Mouse (Mus musculus): Measurements from ENCODE around the gene Plekhj1. TPM values are rescaled to one million over a fixed set of nuclear protein-coding genes. Genes with fewer than 3 reads are reported as not detected.

The Plekhj1 gene
- total and polyA plus RNA-seq, 2 experiments from 2014 or later: 74.4 to 99.4 TPM

DNA sequence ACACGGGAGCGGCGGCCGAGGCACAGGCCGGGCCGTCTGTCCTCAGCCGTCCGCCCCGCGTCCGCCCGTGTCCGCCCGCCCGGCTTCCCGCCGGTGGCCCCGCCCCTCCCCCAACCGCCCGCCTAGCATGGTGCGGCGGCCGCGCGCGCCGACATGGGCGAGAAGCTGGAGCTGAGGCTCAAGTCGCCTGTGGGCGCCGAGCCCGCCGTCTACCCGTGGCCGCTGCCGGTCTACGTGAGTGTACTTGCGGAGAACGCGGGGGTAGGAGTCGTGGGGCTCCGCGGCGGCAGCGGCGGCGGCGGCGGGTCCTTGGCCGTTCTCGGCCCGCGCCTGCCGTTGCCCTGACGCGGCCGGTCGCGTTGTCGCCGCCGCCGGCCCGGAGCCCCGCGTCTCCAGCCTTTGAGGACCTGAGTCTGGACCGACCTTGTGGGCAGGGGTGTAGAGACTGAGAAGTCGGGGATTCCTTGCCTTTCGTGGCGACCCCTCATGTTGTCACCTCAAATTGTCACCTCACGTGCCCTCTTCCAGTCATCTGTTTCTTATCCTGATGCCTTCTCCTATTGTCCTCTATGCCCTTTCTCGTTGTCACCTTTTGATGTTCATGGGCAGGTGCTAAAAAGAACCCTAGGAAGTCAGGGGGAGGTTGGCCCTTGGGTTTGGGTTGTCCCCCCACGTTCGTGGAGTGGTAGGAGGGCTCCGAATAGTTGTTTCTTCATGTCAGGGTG is 43.0 kb downstream of the Plekhj1 start:
- Histone ChIP-seq H3K27me3 (ENCODE audit: insufficient read depth, low read length) (no peaks in the 10 kb centered on the region), H3K4me1 (ENCODE audit: insufficient read depth, low read length) (peaks cover 32% of the 10 kb centered on the region), H3K9me3 (ENCODE audit: low read length) (no peaks in the 10 kb centered on the region), H3K4me2 (ENCODE audit: low read depth, low read length) (peak overlapping the region; percentile 92), H3K9ac (replicated peaks; ENCODE audit: low read length) (peak overlapping the region; percentile 96), H3K27ac (peak overlapping the region; percentile 88), H3K4me3 (ENCODE audit: low read length) (peak overlapping the region; percentile 88), H3K36me3 (ENCODE audit: insufficient read depth, low read length) (no peaks in the 10 kb centered on the region)
- TF ChIP-seq CTCF (IDR thresholded peaks at IDR 0.05; ENCODE audit: low read depth): no peak
- DNase-seq (ENCODE audit: low spot score) (no peak), ATAC-seq (no peak)
- under 1% methylated on average over 64 of the region's 75 CpGs for WGBS

DNA sequence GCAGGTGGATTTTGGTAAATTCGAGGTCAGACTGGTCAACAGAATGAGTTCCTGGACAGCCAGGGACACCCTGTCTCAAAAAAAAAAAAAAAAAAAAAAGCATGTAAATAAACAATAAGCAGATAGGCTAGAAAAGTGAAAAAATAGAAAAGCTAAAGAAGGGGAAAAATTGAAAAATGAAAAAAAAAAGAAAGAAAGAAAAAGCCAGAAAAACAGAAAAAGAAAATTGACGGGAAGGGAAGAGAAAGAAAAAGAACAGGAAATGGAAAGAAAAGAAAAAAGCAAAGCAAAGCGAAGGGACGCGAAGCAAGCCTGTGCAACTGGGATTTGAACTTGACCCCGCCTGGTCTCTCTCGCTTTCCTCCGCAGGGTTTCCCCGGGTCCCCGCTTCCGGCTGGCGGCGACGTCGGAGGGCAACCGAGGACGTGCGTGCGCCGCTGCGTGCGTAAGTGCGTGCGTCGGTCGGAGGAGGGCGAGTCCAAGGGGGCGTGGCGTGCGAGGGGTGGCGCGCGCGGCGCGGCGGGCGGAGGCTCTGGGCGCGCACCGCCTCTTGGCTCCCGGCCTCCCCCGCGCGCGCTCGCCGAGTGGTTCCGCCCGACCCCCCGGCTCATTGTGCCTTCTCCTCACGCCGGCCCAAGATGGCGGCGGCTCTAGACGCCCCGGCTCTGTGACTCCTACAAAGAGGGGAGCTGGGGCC is 43.7 kb downstream of the Plekhj1 start, which contains the start of gene Dot1l:
Dot1l (plus strand) TSS at position 613 of the 697 bp plus-strand sequence.
- H3K4me1 ChIP-seq (ENCODE audit: insufficient read depth, low read length): peaks cover 32% of the 10 kb centered on the region

DNA sequence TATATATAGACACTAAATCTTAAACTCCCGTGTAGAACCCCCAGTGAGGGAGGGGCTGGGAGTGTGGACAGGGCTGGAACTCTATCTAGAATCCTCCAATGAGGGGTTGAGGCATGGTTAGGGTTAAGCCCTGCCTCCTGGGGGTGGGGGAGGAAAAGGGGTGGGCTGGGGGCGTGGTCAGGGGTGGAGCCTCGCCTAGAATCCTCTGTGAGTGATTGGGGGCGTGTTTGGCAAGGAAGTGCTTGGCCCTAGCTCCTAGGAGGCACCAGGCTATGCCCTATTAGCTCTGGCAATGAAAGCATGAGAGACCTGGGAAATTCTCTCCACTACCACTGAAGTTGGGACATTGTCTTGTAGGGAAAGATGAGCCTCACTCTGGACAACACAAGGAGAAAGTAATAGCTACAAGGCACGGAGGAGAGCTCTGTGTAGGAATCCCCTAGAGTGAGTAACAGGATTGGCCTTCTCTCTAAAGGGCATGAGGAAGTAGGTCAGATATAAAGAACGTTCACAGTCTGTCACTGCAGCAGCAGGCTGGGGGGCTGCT is 46.3 kb downstream of the Plekhj1 start:
- H3K27me3 ChIP-seq (ENCODE audit: insufficient read depth, low read length): no peaks in the 10 kb centered on the region
- H3K27ac ChIP-seq: no peak overlapping the region
- DNase-seq (ENCODE audit: low spot score) (peak; percentile 76), ATAC-seq (peak; percentile 53; the same call in 1 of the 2 replicates)
- H3K9me3 ChIP-seq (ENCODE audit: low read length): no peaks in the 10 kb centered on the region
- H3K4me3 ChIP-seq (ENCODE audit: low read length): peak overlapping the region; percentile 16; the same call in 1 of the 2 replicates
- no peaks in the 10 kb centered on the region for H3K36me3 ChIP-seq (ENCODE audit: insufficient read depth, low read length)
- no peak for TF ChIP-seq CTCF (IDR thresholded peaks at IDR 0.05; ENCODE audit: low read depth)
- H3K4me1 ChIP-seq (ENCODE audit: insufficient read depth, low read length): peaks cover 15% of the 10 kb centered on the region; the same call in 1 of the 2 replicates
- peak overlapping the region; percentile 46 for H3K4me2 ChIP-seq (ENCODE audit: low read depth, low read length)
- 3% methylated on average over 6 of the region's 6 CpGs for WGBS
- H3K9ac ChIP-seq (replicated peaks; ENCODE audit: low read length): no peak overlapping the region

More for the DNA sequence above, 43.7 kb downstream of the Plekhj1 start, which contains the start of gene Dot1l:
- no peak for TF ChIP-seq CTCF (IDR thresholded peaks at IDR 0.05; ENCODE audit: low read depth)
- Histone ChIP-seq H3K9ac (replicated peaks; ENCODE audit: low read length) (peak within 1 kb of the TSS; percentile 96), H3K4me3 (ENCODE audit: low read length) (peak within 1 kb of the TSS; percentile 88), H3K9me3 (ENCODE audit: low read length) (no peaks in the 10 kb centered on the region), H3K27me3 (ENCODE audit: insufficient read depth, low read length) (no peaks in the 10 kb centered on the region), H3K27ac (peak within 1 kb of the TSS; percentile 88), H3K4me2 (ENCODE audit: low read depth, low read length) (peak within 1 kb of the TSS; percentile 92), H3K36me3 (ENCODE audit: insufficient read depth, low read length) (no peaks in the 10 kb centered on the region)
- DNase-seq (ENCODE audit: low spot score) (peak; percentile 99), ATAC-seq (peak; percentile 94)
- WGBS: 2% methylated on average over 30 of the region's 57 CpGs

DNA sequence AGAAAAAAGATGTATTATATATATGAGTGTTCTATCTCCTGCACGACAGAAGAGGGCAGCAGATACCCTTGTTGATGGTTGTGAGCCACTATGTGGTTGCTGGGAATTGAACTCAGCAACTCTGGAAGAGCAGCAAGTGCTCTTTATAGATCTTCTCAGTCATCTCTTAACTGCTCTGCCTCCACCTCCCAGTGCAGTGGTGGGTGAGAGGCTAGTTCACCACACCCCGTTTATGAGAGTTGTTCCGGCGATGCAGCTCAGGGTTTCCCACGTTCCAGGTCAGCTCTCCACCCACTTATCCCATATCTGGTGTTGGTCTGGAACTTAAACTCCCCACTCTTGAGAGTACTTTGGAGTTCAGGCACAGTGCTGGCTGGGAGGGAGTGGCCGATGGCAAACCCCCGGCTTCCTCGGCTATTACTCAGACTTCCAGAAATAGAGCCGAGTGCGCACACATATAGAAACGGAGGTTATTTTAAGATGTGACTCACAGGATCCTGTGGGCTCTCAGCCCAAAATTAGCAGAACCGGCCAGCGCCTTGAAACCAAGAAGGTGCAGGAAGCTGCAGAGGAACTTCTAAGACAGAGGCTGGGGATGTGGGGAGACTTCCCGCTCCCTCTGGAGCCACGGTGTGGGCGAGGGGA is 47.1 kb downstream of the Plekhj1 start:
- Histone ChIP-seq H3K36me3 (ENCODE audit: insufficient read depth, low read length) (no peaks in the 10 kb centered on the region), H3K27ac (no peak overlapping the region; the same call in 1 of the 2 replicates), H3K9ac (replicated peaks; ENCODE audit: low read length) (no peak overlapping the region), H3K4me1 (ENCODE audit: insufficient read depth, low read length) (peaks cover 7% of the 10 kb centered on the region; the same call in 1 of the 2 replicates), H3K4me2 (ENCODE audit: low read depth, low read length) (peak overlapping the region; percentile 46), H3K4me3 (ENCODE audit: low read length) (peak overlapping the region; percentile 16; the same call in 1 of the 2 replicates), H3K27me3 (ENCODE audit: insufficient read depth, low read length) (no peaks in the 10 kb centered on the region), H3K9me3 (ENCODE audit: low read length) (no peaks in the 10 kb centered on the region)
- DNase-seq (ENCODE audit: low spot score) (peak; percentile 20), ATAC-seq (no peak)
- no peak; the same call in 1 of the 2 replicates for TF ChIP-seq CTCF (IDR thresholded peaks at IDR 0.05; ENCODE audit: low read depth)
- WGBS: 15% methylated on average over 16 of the region's 16 CpGs

DNA sequence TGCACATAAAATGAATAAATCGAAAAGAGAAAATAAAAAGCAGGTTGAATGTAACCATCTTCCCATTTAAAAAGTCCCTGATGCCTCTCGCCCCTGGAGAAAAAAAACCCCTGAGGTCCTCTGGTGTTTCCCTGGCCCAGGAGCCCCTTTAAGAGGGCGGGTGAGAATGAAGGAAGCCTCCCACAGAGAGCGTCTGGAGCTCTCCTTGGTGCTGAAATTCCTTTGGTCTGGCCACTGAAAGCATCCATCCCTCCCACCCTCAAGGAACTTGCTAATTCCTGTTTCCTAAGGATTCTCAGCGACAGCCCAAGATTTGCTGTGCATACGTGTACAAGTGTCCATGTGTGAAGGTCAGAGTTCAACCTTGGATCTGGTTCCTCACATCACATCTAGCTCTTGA is 49.8 kb downstream of the Plekhj1 start:
- WGBS: 15% methylated on average over 6 of the region's 6 CpGs
- peak; percentile 67 for DNase-seq (ENCODE audit: low spot score)
- Histone ChIP-seq H3K27ac (no peak overlapping the region), H3K9me3 (ENCODE audit: low read length) (no peaks in the 10 kb centered on the region), H3K4me3 (ENCODE audit: low read length) (no peak overlapping the region), H3K9ac (replicated peaks; ENCODE audit: low read length) (no peak overlapping the region), H3K27me3 (ENCODE audit: insufficient read depth, low read length) (no peaks in the 10 kb centered on the region), H3K4me2 (ENCODE audit: low read depth, low read length) (no peak overlapping the region), H3K36me3 (ENCODE audit: insufficient read depth, low read length) (no peaks in the 10 kb centered on the region), H3K4me1 (ENCODE audit: insufficient read depth, low read length) (0 out of 2 replicates have a peak, but pooled peaks cover 3% of the 10 kb centered on the region)
- no peak for TF ChIP-seq CTCF (IDR thresholded peaks at IDR 0.05; ENCODE audit: low read depth)
- no peak for ATAC-seq

DNA sequence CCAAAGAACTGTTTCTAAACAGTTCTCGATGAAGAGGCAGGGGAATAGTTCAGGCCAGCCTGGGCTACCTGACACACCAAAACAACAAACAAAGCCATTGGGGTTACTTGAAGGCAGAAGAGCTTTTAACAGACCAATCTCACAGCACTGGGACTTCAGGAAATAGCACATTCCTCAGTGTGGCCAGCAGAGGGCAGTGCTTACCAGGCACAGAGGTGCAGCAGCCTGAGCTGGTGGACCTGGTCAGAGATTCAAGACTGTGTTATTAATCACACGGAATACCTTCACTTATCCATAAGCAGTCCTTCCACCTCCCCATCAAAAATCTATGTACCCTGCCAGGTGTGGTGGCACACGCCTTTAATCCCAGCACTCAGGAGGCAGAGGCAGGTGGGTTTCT is 51.0 kb downstream of the Plekhj1 start:
- no peaks in the 10 kb centered on the region for H3K36me3 ChIP-seq (ENCODE audit: insufficient read depth, low read length)
- H3K4me2 ChIP-seq (ENCODE audit: low read depth, low read length): no peak overlapping the region
- ATAC-seq (peak; percentile 46; the same call in 1 of the 2 replicates), DNase-seq (ENCODE audit: low spot score) (peak; percentile 80)
- H3K9me3 ChIP-seq (ENCODE audit: low read length): no peaks in the 10 kb centered on the region
- no peak overlapping the region for H3K4me3 ChIP-seq (ENCODE audit: low read length)
- H3K27me3 ChIP-seq (ENCODE audit: insufficient read depth, low read length): no peaks in the 10 kb centered on the region
- peaks cover 8% of the 10 kb centered on the region; the same call in 1 of the 2 replicates for H3K4me1 ChIP-seq (ENCODE audit: insufficient read depth, low read length)
- H3K9ac ChIP-seq (replicated peaks; ENCODE audit: low read length): no peak overlapping the region
- TF ChIP-seq CTCF (IDR thresholded peaks at IDR 0.05; ENCODE audit: low read depth): peak; percentile 97
- 16% methylated on average over 3 of the region's 3 CpGs for WGBS
- no peak overlapping the region for H3K27ac ChIP-seq

MicroRNA genes within 50 kb of the gene (microRNA counts, 519-probe panel; counts per million panel counts)
- not detected for microRNA mmu-miR-1982

Small RNA genes within 50 kb of the gene (microRNA-seq; reads per million reads assigned to microRNA genes)
- 1.4 to 11.3 reads per million in 2 experiments for gene Mir1982

Other genes starting within 250 kb of the Plekhj1 start
- gene Rexo1, start 237.1 kb downstream of the Plekhj1 start, total RNA-seq (2014; rRNA removed): 47.2 and 51.0 TPM in 2 replicates
- gene Rexo1, start 237.1 kb downstream of the Plekhj1 start, polyA plus RNA-seq (2015; fragmentation: Nextera tagmentation; extraction: Ambion mirVana): 25.1 and 27.6 TPM in 2 replicates
- 16.6 and 17.0 TPM in 2 replicates for gene Klf16, start 221.3 kb downstream of the Plekhj1 start, total RNA-seq (2014; rRNA removed)
- 8.2 and 8.6 TPM in 2 replicates for gene Klf16, start 221.3 kb downstream of the Plekhj1 start, polyA plus RNA-seq (2015; fragmentation: Nextera tagmentation; extraction: Ambion mirVana)
- 389 and 721 TPM in 2 replicates for gene Abhd17a, start 208.3 kb downstream of the Plekhj1 start, total RNA-seq (2014; rRNA removed)
- gene Abhd17a, start 208.3 kb downstream of the Plekhj1 start, polyA plus RNA-seq (2015; fragmentation: Nextera tagmentation; extraction: Ambion mirVana): 159 and 171 TPM in 2 replicates
- gene Scamp4, start 195.8 kb downstream of the Plekhj1 start, total RNA-seq (2014; rRNA removed): 39.5 and 43.2 TPM in 2 replicates
- 68.3 and 69.1 TPM in 2 replicates for gene Scamp4, start 195.8 kb downstream of the Plekhj1 start, polyA plus RNA-seq (2015; fragmentation: Nextera tagmentation; extraction: Ambion mirVana)
- 7.3 and 11.4 TPM in 2 replicates for gene Adat3, start 195.7 kb downstream of the Plekhj1 start, total RNA-seq (2014; rRNA removed)
- gene Adat3, start 195.7 kb downstream of the Plekhj1 start, polyA plus RNA-seq (2015; fragmentation: Nextera tagmentation; extraction: Ambion mirVana): 3.6 and 4.0 TPM in 2 replicates
- 0.54 and 2.2 TPM in 2 replicates for gene Gm49322, start 192.6 kb downstream of the Plekhj1 start, total RNA-seq (2014; rRNA removed)
- 1.1 TPM in 2 replicates for gene Gm49322, start 192.6 kb downstream of the Plekhj1 start, polyA plus RNA-seq (2015; fragmentation: Nextera tagmentation; extraction: Ambion mirVana)
- 128 and 156 TPM in 2 replicates for gene Csnk1g2, start 175.8 kb downstream of the Plekhj1 start, total RNA-seq (2014; rRNA removed)
- gene Csnk1g2, start 175.8 kb downstream of the Plekhj1 start, polyA plus RNA-seq (2015; fragmentation: Nextera tagmentation; extraction: Ambion mirVana): 94.3 and 95.5 TPM in 2 replicates
- 209 and 213 TPM in 2 replicates for gene Btbd2, start 141.6 kb downstream of the Plekhj1 start, total RNA-seq (2014; rRNA removed)
- 81.9 and 82.8 TPM in 2 replicates for gene Btbd2, start 141.6 kb downstream of the Plekhj1 start, polyA plus RNA-seq (2015; fragmentation: Nextera tagmentation; extraction: Ambion mirVana)
- 84.5 and 95.4 TPM in 2 replicates for gene Mknk2, start 120.5 kb downstream of the Plekhj1 start, total RNA-seq (2014; rRNA removed)
- gene Mknk2, start 120.5 kb downstream of the Plekhj1 start, polyA plus RNA-seq (2015; fragmentation: Nextera tagmentation; extraction: Ambion mirVana): 38.2 and 40.5 TPM in 2 replicates
- 68.3 and 76.4 TPM in 2 replicates for gene Mob3a, start 96.6 kb downstream of the Plekhj1 start, total RNA-seq (2014; rRNA removed)
- gene Mob3a, start 96.6 kb downstream of the Plekhj1 start, polyA plus RNA-seq (2015; fragmentation: Nextera tagmentation; extraction: Ambion mirVana): 37.2 and 38.8 TPM in 2 replicates
- gene Izumo4, start 96.4 kb downstream of the Plekhj1 start, total RNA-seq (2014; rRNA removed): 31.1 and 31.6 TPM in 2 replicates
- gene Izumo4, start 96.4 kb downstream of the Plekhj1 start, polyA plus RNA-seq (2015; fragmentation: Nextera tagmentation; extraction: Ambion mirVana): 46.7 and 52.2 TPM in 2 replicates
- 195 and 201 TPM in 2 replicates for gene Ap3d1, start 56.4 kb downstream of the Plekhj1 start, total RNA-seq (2014; rRNA removed)
- gene Ap3d1, start 56.4 kb downstream of the Plekhj1 start, polyA plus RNA-seq (2015; fragmentation: Nextera tagmentation; extraction: Ambion mirVana): 99.2 and 99.7 TPM in 2 replicates
- 27.2 and 27.7 TPM in 2 replicates for gene Dot1l, start 43.4 kb downstream of the Plekhj1 start, total RNA-seq (2014; rRNA removed)
- gene Dot1l, start 43.4 kb downstream of the Plekhj1 start, polyA plus RNA-seq (2015; fragmentation: Nextera tagmentation; extraction: Ambion mirVana): 10.3 and 12.6 TPM in 2 replicates
- 14.2 and 22.0 TPM in 2 replicates for gene Sf3a2, start 428 bp downstream of the Plekhj1 start, total RNA-seq (2014; rRNA removed)
- 48.7 and 53.2 TPM in 2 replicates for gene Sf3a2, start 428 bp downstream of the Plekhj1 start, polyA plus RNA-seq (2015; fragmentation: Nextera tagmentation; extraction: Ambion mirVana)
- gene Amh, start 6.6 kb upstream of the Plekhj1 start, total RNA-seq (2014; rRNA removed): 0.47 and 2.6 TPM in 2 replicates
- 0.24 TPM in 1 of 2 replicates, not detected in the other for gene Amh, start 6.6 kb upstream of the Plekhj1 start, polyA plus RNA-seq (2015; fragmentation: Nextera tagmentation; extraction: Ambion mirVana)
- 0.22 TPM in 1 of 2 replicates, not detected in the other for gene Jsrp1, start 14.9 kb upstream of the Plekhj1 start, total RNA-seq (2014; rRNA removed)
- gene Jsrp1, start 14.9 kb upstream of the Plekhj1 start, polyA plus RNA-seq (2015; fragmentation: Nextera tagmentation; extraction: Ambion mirVana): 1.4 and 1.6 TPM in 2 replicates
- gene Oaz1, start 28.0 kb upstream of the Plekhj1 start, total RNA-seq (2014; rRNA removed): 1,128 and 1,180 TPM in 2 replicates
- 1,097 and 1,185 TPM in 2 replicates for gene Oaz1, start 28.0 kb upstream of the Plekhj1 start, polyA plus RNA-seq (2015; fragmentation: Nextera tagmentation; extraction: Ambion mirVana)
- 66.9 and 70.3 TPM in 2 replicates for gene Lingo3, start 45.4 kb upstream of the Plekhj1 start, total RNA-seq (2014; rRNA removed)
- 26.6 and 28.0 TPM in 2 replicates for gene Lingo3, start 45.4 kb upstream of the Plekhj1 start, polyA plus RNA-seq (2015; fragmentation: Nextera tagmentation; extraction: Ambion mirVana)
- gene Lsm7, start 56.6 kb upstream of the Plekhj1 start, total RNA-seq (2014; rRNA removed): 165 and 189 TPM in 2 replicates
- 279 and 295 TPM in 2 replicates for gene Lsm7, start 56.6 kb upstream of the Plekhj1 start, polyA plus RNA-seq (2015; fragmentation: Nextera tagmentation; extraction: Ambion mirVana)
- 161 and 174 TPM in 2 replicates for gene Sppl2b, start 56.6 kb upstream of the Plekhj1 start, total RNA-seq (2014; rRNA removed)
- gene Sppl2b, start 56.6 kb upstream of the Plekhj1 start, polyA plus RNA-seq (2015; fragmentation: Nextera tagmentation; extraction: Ambion mirVana): 76.0 and 76.2 TPM in 2 replicates
- 0.04 and 0.10 TPM in 2 replicates for gene Tmprss9, start 73.2 kb upstream of the Plekhj1 start, total RNA-seq (2014; rRNA removed)
- 0.14 and 0.26 TPM in 2 replicates for gene Tmprss9, start 73.2 kb upstream of the Plekhj1 start, polyA plus RNA-seq (2015; fragmentation: Nextera tagmentation; extraction: Ambion mirVana)
- gene Timm13, start 102.3 kb upstream of the Plekhj1 start, total RNA-seq (2014; rRNA removed): 150 and 155 TPM in 2 replicates
- 366 and 369 TPM in 2 replicates for gene Timm13, start 102.3 kb upstream of the Plekhj1 start, polyA plus RNA-seq (2015; fragmentation: Nextera tagmentation; extraction: Ambion mirVana)
- 42.3 and 43.2 TPM in 2 replicates for gene Lmnb2, start 119.6 kb upstream of the Plekhj1 start, total RNA-seq (2014; rRNA removed)
- gene Lmnb2, start 119.6 kb upstream of the Plekhj1 start, polyA plus RNA-seq (2015; fragmentation: Nextera tagmentation; extraction: Ambion mirVana): 24.8 and 25.6 TPM in 2 replicates
- 4.4 and 8.2 TPM in 2 replicates for gene Gadd45b, start 131.4 kb upstream of the Plekhj1 start, total RNA-seq (2014; rRNA removed)
- 7.5 and 8.6 TPM in 2 replicates for gene Gadd45b, start 131.4 kb upstream of the Plekhj1 start, polyA plus RNA-seq (2015; fragmentation: Nextera tagmentation; extraction: Ambion mirVana)
- 26.2 and 27.2 TPM in 2 replicates for gene Gng7, start 216.3 kb upstream of the Plekhj1 start, total RNA-seq (2014; rRNA removed)
- 18.9 and 22.1 TPM in 2 replicates for gene Gng7, start 216.3 kb upstream of the Plekhj1 start, polyA plus RNA-seq (2015; fragmentation: Nextera tagmentation; extraction: Ambion mirVana)
- 82.0 and 106 TPM in 2 replicates for gene Diras1, start 227.0 kb upstream of the Plekhj1 start, total RNA-seq (2014; rRNA removed)
- gene Diras1, start 227.0 kb upstream of the Plekhj1 start, polyA plus RNA-seq (2015; fragmentation: Nextera tagmentation; extraction: Ambion mirVana): 69.0 and 78.7 TPM in 2 replicates
- 118 and 126 TPM in 2 replicates for gene Slc39a3, start 238.8 kb upstream of the Plekhj1 start, total RNA-seq (2014; rRNA removed)
- 40.6 and 41.9 TPM in 2 replicates for gene Slc39a3, start 238.8 kb upstream of the Plekhj1 start, polyA plus RNA-seq (2015; fragmentation: Nextera tagmentation; extraction: Ambion mirVana)